Mouse (Mus musculus): ENCODE results near the gene Gm20931. TPM values are rescaled to one million over a fixed set of nuclear protein-coding genes. Genes with fewer than 3 reads are reported as not detected.

Gene Gm20931
- total RNA-seq (2023): not detected

GRCm38 (mm10) chrY:55213420-55213819 lies at the start of gene Gm20931:
Gm20931 (plus strand) TSS chrY:55213720.

